Mouse (Mus musculus) neural tube, embryonic 10.5 days (tissue): ENCODE measurements around the gene Park7.

Experiments used
- DNase-seq: peaks from one replicate; pipeline ENCODE4 v3.0.0-alpha.2; 2017; ENCODE audit warnings: low spot score; ENCODE audit errors: extremely low spot score

Gene Park7

GRCm38 (mm10) chr4:150849964-150850363 is 64.3 kb downstream of the Park7 start:
- no peak for DNase-seq
